Mouse (Mus musculus): ENCODE measurements around the gene Serhl. TPM values are rescaled to one million over a fixed set of nuclear protein-coding genes. Genes with fewer than 3 reads are reported as not detected.

Serhl gene
- polyA plus RNA-seq, 1 experiment from 2014 or later, result 32.4 TPM

- no peak for ATAC-seq (ENCODE audit: low FRiP score)
- Histone ChIP-seq H3K4me1 (replicated peaks) (0 out of 2 replicates have a peak, but pooled peaks cover 11% of the 10 kb centered on the region), H3K9me3 (0 out of 2 replicates have a peak, but pooled peaks cover 3% of the 10 kb centered on the region), H3K4me2 (no peak overlapping the region), H3K4me3 (no peak overlapping the region), H3K36me3 (peaks cover 78% of the 10 kb centered on the region), H3K9ac (no peak overlapping the region), H3K27ac (no peak overlapping the region), H3K27me3 (no peaks in the 10 kb centered on the region)
- 90% methylated on average over 7 of the region's 7 CpGs for WGBS
Observed at GRCm38 (mm10) chr15:83158587-83159160, 69.4 kb downstream of the Serhl start.

- H3K4me2 ChIP-seq, result no peak overlapping the region
- no peak overlapping the region for H3K27ac ChIP-seq
- peaks cover 73% of the 10 kb centered on the region for H3K36me3 ChIP-seq
- H3K9me3 ChIP-seq, result 0 out of 2 replicates have a peak, but pooled peaks cover 3% of the 10 kb centered on the region
- H3K27me3 ChIP-seq, result no peaks in the 10 kb centered on the region
- 94% methylated on average over 9 of the region's 9 CpGs for WGBS
- 0 out of 2 replicates have a peak, but pooled peaks cover 11% of the 10 kb centered on the region for H3K4me1 ChIP-seq (replicated peaks)
- no peak overlapping the region for H3K4me3 ChIP-seq
- no peak overlapping the region for H3K9ac ChIP-seq
- ATAC-seq (ENCODE audit: low FRiP score), result no peak
Observed at GRCm38 (mm10) chr15:83159823-83160222, 70.5 kb downstream of the Serhl start.

DNA sequence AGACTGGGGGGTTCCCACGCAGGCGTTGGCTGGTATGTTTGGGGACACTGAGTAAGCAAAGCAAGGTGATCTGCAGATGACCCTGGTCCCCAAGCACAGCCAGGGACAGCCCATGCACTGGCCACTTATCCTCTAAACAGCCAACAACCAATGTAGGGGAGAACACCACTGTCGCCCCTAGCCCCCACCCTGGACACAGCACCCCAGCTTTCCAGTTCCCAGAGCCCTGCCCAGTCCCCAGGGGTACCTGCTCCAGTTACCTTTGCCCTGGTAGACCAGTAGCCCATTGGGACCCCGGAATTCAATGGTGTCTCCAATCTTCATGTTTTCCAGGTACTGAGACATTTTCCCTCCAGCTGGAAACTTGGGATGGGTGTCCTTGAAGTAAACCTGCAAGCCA is 71.3 kb downstream of the Serhl start:
- Histone ChIP-seq H3K27me3 (no peaks in the 10 kb centered on the region), H3K4me2 (no peak overlapping the region), H3K27ac (no peak overlapping the region), H3K4me1 (replicated peaks) (0 out of 2 replicates have a peak, but pooled peaks cover 11% of the 10 kb centered on the region), H3K36me3 (peaks cover 74% of the 10 kb centered on the region), H3K9ac (no peak overlapping the region), H3K4me3 (no peak overlapping the region), H3K9me3 (0 out of 2 replicates have a peak, but pooled peaks cover 3% of the 10 kb centered on the region)
- WGBS, result 93% methylated on average over 4 of the region's 4 CpGs
- ATAC-seq (ENCODE audit: low FRiP score), result no peak

DNA sequence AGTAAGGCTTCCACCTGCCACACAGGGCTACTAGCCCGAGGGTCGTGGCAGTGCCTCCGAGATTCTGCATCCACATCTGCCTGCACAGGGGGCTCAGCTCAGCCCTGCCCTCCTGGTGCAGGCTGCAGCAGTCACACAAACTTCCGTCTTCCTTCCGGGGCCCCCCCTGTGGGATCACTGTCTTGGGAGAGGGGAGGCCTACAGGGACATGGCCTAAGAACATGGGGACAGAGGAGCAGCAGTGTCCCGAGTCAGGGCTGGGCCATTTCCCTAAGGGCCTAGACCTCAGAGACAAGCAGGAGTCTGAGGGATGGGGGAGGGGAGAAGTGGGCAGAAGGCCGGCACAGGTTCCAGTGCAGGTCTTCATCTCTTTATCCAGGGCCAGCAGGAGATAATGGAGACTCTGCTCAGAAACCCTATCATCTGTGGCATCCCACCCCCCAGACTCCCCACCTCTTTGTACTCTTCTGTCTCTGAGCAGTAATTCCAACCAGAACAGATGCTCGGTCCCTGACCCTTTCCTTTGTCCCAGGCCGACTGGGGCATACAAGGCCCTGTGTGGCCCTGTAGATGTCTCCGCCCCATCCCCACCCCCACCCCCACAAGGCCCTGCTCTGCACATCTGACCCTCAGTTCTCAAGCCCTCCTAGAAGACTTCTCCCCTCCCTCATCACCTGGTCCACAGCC is 71.9 kb downstream of the Serhl start:
- Histone ChIP-seq H3K4me3 (no peak overlapping the region), H3K27me3 (no peaks in the 10 kb centered on the region), H3K4me2 (no peak overlapping the region), H3K4me1 (replicated peaks) (0 out of 2 replicates have a peak, but pooled peaks cover 11% of the 10 kb centered on the region), H3K27ac (no peak overlapping the region), H3K9ac (peak overlapping the region; percentile 29; the same call in 1 of the 2 replicates), H3K36me3 (peaks cover 75% of the 10 kb centered on the region), H3K9me3 (0 out of 2 replicates have a peak, but pooled peaks cover 3% of the 10 kb centered on the region)
- ATAC-seq (ENCODE audit: low FRiP score), result no peak
- WGBS, result 30% methylated on average over 10 of the region's 10 CpGs

DNA sequence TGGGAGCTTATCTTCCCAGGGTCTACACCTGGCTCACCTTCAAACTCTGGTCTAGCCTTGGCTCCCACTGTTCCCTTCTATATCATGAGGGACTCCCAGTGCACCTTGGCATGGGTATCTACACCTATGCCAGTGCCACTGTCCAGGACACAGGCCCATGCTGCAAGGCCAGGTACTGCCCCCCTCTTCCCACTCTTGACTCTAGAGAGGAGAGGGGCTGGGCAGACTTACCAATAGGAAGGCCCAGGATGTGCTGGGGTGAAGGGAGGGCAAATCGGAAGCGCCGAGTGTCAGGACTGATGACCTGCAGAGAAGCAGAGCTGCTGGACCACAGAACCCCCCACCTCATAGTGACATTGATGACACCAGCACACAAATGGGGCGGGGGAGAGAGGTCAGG is 72.7 kb downstream of the Serhl start:
- 87% methylated on average over 4 of the region's 4 CpGs for WGBS
- no peak overlapping the region for H3K4me3 ChIP-seq
- H3K4me1 ChIP-seq (replicated peaks), result peaks cover 17% of the 10 kb centered on the region
- H3K9ac ChIP-seq, result 0 out of 2 replicates have a peak overlapping the region, but pooled peaks have one; percentile 24
- H3K36me3 ChIP-seq, result peaks cover 71% of the 10 kb centered on the region
- H3K4me2 ChIP-seq, result no peak overlapping the region
- no peaks in the 10 kb centered on the region for H3K27me3 ChIP-seq
- H3K27ac ChIP-seq, result no peak overlapping the region
- 0 out of 2 replicates have a peak, but pooled peaks cover 3% of the 10 kb centered on the region for H3K9me3 ChIP-seq
- ATAC-seq (ENCODE audit: low FRiP score), result no peak

- ATAC-seq (ENCODE audit: low FRiP score), result no peak
Observed at GRCm38 (mm10) chr15:83162818-83163485, 73.6 kb downstream of the Serhl start.

DNA sequence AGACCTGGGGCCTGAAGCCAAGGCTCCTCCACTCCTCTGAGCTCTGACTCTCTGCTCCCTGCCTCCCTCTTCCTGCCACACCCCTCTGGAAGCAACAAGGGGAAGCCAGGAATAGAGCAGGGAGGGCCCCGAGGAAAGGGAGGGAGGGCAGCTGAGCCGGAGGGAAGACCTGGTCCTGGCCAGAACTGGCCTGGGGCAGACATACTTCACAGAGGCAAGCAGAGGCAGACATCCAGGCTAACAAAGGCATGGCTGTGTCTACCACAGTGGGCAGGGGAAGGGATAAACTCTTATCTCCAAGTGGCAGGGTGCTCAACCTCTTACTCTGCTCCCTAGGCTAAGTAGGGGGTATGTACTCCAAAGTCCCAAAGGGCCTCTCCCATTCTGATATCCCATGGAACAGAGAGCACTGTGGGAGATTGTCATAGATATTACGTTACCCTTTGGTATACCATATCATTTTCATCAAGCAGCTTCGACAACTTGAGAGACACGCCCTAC is 75.7 kb downstream of the Serhl start:
- H3K9me3 ChIP-seq, result no peaks in the 10 kb centered on the region
- no peak overlapping the region for H3K4me2 ChIP-seq
- no peak for ATAC-seq (ENCODE audit: low FRiP score)
- peaks cover 44% of the 10 kb centered on the region for H3K36me3 ChIP-seq
- WGBS, result 71% methylated on average over 4 of the region's 5 CpGs
- H3K27ac ChIP-seq, result no peak overlapping the region
- peaks cover 37% of the 10 kb centered on the region for H3K4me1 ChIP-seq (replicated peaks)
- no peak overlapping the region for H3K9ac ChIP-seq
- H3K4me3 ChIP-seq, result no peak overlapping the region
- no peaks in the 10 kb centered on the region for H3K27me3 ChIP-seq

More at GRCm38 (mm10) chr15:83162818-83163485, 73.6 kb downstream of the Serhl start:
- Histone ChIP-seq H3K27ac (no peak overlapping the region), H3K4me3 (no peak overlapping the region), H3K27me3 (no peaks in the 10 kb centered on the region), H3K4me1 (replicated peaks) (peaks cover 24% of the 10 kb centered on the region), H3K36me3 (peaks cover 65% of the 10 kb centered on the region), H3K9me3 (no peaks in the 10 kb centered on the region), H3K4me2 (no peak overlapping the region), H3K9ac (no peak overlapping the region)
- WGBS, result 87% methylated on average over 11 of the region's 11 CpGs

DNA sequence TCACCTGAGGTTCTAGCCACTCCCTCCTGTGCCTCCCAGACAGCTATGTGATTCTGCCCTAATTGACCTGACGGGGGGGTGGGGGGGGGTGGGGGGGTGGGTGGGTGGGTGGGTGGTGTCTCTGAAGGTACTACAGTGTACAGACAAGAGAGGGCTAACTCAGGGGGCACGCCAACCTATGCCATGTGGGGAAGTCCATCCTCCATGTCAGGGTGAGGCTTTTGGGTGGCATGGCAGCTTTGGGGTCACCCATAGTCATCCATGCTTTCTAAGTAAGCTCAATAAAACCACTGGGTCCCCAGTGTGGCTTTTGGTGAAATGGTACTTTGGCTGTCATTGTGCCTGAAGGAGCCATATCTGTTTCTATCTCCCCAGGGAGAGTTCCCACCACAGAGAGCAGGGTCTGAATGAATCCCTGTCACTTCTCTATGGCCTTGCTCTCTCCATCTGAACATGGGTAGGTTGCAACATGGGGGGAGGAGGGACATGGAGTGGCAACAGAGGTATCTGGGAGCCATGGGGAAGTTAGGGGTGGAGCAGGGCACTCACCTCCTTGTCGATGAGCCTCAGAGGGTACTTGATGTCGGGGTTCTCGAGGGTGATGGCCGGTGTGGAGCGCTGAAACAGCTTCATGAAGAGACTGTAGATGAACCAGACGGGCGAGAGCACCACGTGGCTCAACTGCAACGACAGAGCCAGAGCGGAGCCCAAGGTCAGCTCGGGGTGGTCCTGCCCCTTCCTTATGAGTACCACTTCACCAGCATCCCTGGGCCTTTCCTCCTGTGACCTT is 76.4 kb downstream of the Serhl start:
- H3K4me2 ChIP-seq, result no peak overlapping the region
- no peaks in the 10 kb centered on the region for H3K27me3 ChIP-seq
- H3K4me1 ChIP-seq (replicated peaks), result peaks cover 44% of the 10 kb centered on the region
- ATAC-seq (ENCODE audit: low FRiP score), result no peak
- no peak overlapping the region for H3K4me3 ChIP-seq
- peaks cover 37% of the 10 kb centered on the region for H3K36me3 ChIP-seq
- H3K27ac ChIP-seq, result no peak overlapping the region
- no peaks in the 10 kb centered on the region for H3K9me3 ChIP-seq
- H3K9ac ChIP-seq, result no peak overlapping the region
- WGBS, result 93% methylated on average over 13 of the region's 13 CpGs

Other genes starting within 250 kb of the Serhl start
- gene Tcf20, start 101.6 kb upstream of the Serhl start, polyA plus RNA-seq (2015; fragmentation: Nextera tagmentation; extraction: Ambion mirVana), result 11.8 and 12.6 TPM in 2 replicates
- 2.0 and 2.2 TPM in 2 replicates for gene Nfam1, start 56.2 kb upstream of the Serhl start, polyA plus RNA-seq (2015; fragmentation: Nextera tagmentation; extraction: Ambion mirVana)
- 72.7 and 74.8 TPM in 2 replicates for gene Rrp7a, start 33.3 kb downstream of the Serhl start, polyA plus RNA-seq (2015; fragmentation: Nextera tagmentation; extraction: Ambion mirVana)
- 144 and 146 TPM in 2 replicates for gene Poldip3, start 59.9 kb downstream of the Serhl start, polyA plus RNA-seq (2015; fragmentation: Nextera tagmentation; extraction: Ambion mirVana)
- gene Cyb5r3, start 83.1 kb downstream of the Serhl start, polyA plus RNA-seq (2015; fragmentation: Nextera tagmentation; extraction: Ambion mirVana), result 117 and 134 TPM in 2 replicates
- gene A4galt, start 162.3 kb downstream of the Serhl start, polyA plus RNA-seq (2015; fragmentation: Nextera tagmentation; extraction: Ambion mirVana), result 3.0 and 4.4 TPM in 2 replicates

Data from hindbrain, embryonic 13.5 days (tissue).